Mouse (Mus musculus) liver, postnatal 0 days (tissue): ENCODE data around the gene Slc15a1. TPM values are rescaled to one million over a fixed set of nuclear protein-coding genes. Genes with fewer than 3 reads are reported as not detected.
A peak's percentile ranks its signal among the peaks of the same experiment; 100 is the strongest.

Source experiments
- ATAC-seq: fragments of 200-750 bp; cut with Nextera tagmentation; 2 replicates; pipeline ENCODE4 v1.8.0; 2017; ENCODE audit warnings: mild to moderate bottlenecking, moderate library complexity
- DNase-seq: peaks from one replicate; pipeline ENCODE4 v3.0.0-alpha.2; 2016
- H3K27ac ChIP-seq: fragments of 300-500 bp; sonication (generic); 2 replicates; pipeline ENCODE4 v1.5.1; 2014; ENCODE audit warnings: antibody characterized with exemption, moderate library complexity, mild to moderate bottlenecking, low read depth
- H3K27me3 ChIP-seq: fragments of 300-500 bp; sonication (generic); 2 replicates; pipeline ENCODE4 v1.6.1; 2014; ENCODE audit warnings: low read length, control low read depth, mixed read lengths; ENCODE audit not compliant: insufficient read depth
- H3K36me3 ChIP-seq: fragments of 300-500 bp; sonication (generic); replicated peaks from 2 replicates; pipeline ENCODE4 v1.6.1; 2014; ENCODE audit warnings: mild to moderate bottlenecking, control low read depth, low read length, moderate library complexity, mixed read lengths; ENCODE audit not compliant: insufficient read depth
- H3K4me1 ChIP-seq: fragments of 300-500 bp; sonication (generic); 2 replicates; pipeline ENCODE4 v1.6.1; 2014; ENCODE audit warnings: antibody characterized with exemption, mild to moderate bottlenecking, control low read depth; ENCODE audit not compliant: insufficient read depth
- H3K4me2 ChIP-seq: fragments of 300-500 bp; sonication (generic); 2 replicates; pipeline ENCODE4 v1.6.1; 2014; ENCODE audit warnings: low read depth, mild to moderate bottlenecking, low read length, moderate library complexity, mixed read lengths
- H3K4me3 ChIP-seq: fragments of 300-500 bp; sonication (generic); 2 replicates; pipeline ENCODE4 v1.5.1; 2014; ENCODE audit warnings: low read depth, low read length
- H3K9ac ChIP-seq: fragments of 300-500 bp; sonication (generic); replicated peaks from 2 replicates; pipeline ENCODE4 v1.6.1; 2014; ENCODE audit warnings: mild to moderate bottlenecking, moderate library complexity
- H3K9me3 ChIP-seq: fragments of 300-500 bp; sonication (generic); 2 replicates; pipeline ENCODE4 v1.6.1; 2016; ENCODE audit warnings: mild to moderate bottlenecking, control low read depth, low read length, mixed read lengths
- CTCF ChIP-seq: sonication (generic); IDR thresholded peaks from 2 replicates; pipeline ENCODE4 v1.5.1; 2016; ENCODE audit warnings: antibody characterized with exemption, low read depth
- EP300 ChIP-seq: IDR thresholded peaks from 2 replicates; pipeline ENCODE4 v1.6.1; 2016; ENCODE audit warnings: antibody characterized with exemption, low read depth, mild to moderate bottlenecking
- WGBS: fragments of 180-500 bp; shearing (Covaris S2); extraction: QIAGEN DNeasy Blood & Tissue Kit; methylation state at CpG from one replicate; pipeline ENCODE4 v1.1.7; 2014; ENCODE audit not compliant: insufficient replicate concordance; 5-methylcytosine and 5-hydroxymethylcytosine counted together
- polyA plus RNA-seq: library from polyadenylated mRNA; unstranded; fragments of >200 nt; fragmentation: Nextera tagmentation; extraction: Ambion mirVana; gene quantifications from 2 replicates; pipeline ENCODE4 v1.2.1, GENCODE M21; 2015

Slc15a1 gene
- polyA plus RNA-seq, 1 experiment from 2014 or later, result not detected

DNA sequence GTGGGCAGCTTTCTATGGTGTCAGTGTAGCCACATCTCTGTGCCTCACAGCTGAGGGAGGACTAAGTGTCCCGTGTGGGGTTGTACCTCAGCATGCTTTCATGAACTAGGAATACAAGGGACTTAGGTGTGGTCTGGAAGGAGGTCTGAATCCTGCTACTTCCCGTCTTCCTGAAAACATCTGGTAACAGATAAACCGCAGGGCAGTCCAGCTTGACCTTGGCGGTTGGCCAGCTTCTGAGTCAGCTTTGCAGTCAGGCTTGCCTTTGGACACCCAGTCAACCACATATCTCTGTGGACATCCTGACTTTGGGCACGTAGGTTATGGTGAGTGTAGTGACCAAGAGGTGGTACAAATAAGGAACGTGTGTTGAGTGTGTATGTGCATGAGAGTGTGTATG is 68.0 kb downstream of the Slc15a1 start:
- ATAC-seq (peak; percentile 89), DNase-seq (peak; percentile 88)
- TF ChIP-seq CTCF (no peak), EP300 (peak; percentile 43; the same call in 1 of the 2 replicates)

DNA sequence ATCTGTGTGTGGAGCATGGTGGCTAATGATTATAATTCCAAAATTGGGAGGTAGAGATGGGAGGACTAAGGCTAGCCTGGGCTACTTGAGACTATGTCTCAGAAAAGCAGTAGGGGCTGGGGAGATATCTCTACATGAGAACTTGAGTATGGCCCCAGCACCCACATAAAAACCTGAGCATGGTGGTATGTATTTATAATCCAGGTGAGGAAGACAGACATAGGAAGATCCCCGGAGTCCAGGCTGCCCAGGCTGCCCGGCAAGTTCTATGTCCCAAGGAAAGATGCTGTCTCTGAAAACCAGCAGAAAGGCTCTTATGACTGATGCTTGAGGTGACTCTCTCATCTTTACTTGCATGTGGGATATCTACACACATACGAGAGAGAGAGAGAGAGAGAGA is 68.6 kb downstream of the Slc15a1 start:
- H3K36me3 ChIP-seq, result no peaks in the 10 kb centered on the region

More for the DNA sequence above, 68.0 kb downstream of the Slc15a1 start:
- Histone ChIP-seq H3K4me1 (peaks cover 8% of the 10 kb centered on the region; the same call in 1 of the 2 replicates), H3K27ac (peak overlapping the region; percentile 22; the same call in 1 of the 2 replicates), H3K9me3 (no peaks in the 10 kb centered on the region), H3K4me2 (no peak overlapping the region), H3K27me3 (no peaks in the 10 kb centered on the region), H3K9ac (no peak overlapping the region), H3K36me3 (no peaks in the 10 kb centered on the region), H3K4me3 (no peak overlapping the region)
- WGBS, result 30% methylated on average over 6 of the region's 6 CpGs

DNA sequence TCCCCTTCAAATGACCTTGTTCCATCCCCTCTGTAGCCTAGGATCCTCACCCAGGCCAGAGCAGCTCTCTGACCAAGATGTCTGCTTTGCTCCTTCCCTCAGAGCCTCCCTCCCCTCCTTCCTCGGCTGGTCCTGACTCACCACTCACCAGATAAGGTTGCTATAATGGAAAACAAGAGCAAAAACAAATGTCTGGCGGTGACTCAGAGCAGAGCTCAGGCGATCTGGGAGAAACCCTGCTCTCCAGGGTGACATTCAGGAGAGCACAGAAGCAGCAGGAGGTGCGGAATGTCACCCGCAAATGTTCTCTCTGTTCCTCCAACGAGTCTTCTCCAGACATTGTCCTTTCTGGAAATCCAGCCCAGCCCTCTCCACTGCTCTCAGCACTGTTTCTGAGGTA is 69.3 kb downstream of the Slc15a1 start:
- ATAC-seq (peak; percentile 59), DNase-seq (no peak)
- Histone ChIP-seq H3K27ac (0 out of 2 replicates have a peak overlapping the region, but pooled peaks have one; percentile 48), H3K27me3 (no peaks in the 10 kb centered on the region), H3K9me3 (no peaks in the 10 kb centered on the region), H3K4me1 (peaks cover 8% of the 10 kb centered on the region; the same call in 1 of the 2 replicates), H3K4me3 (no peak overlapping the region), H3K9ac (no peak overlapping the region), H3K4me2 (no peak overlapping the region), H3K36me3 (no peaks in the 10 kb centered on the region)
- TF ChIP-seq CTCF (no peak), EP300 (no peak)
- 48% methylated on average over 6 of the region's 6 CpGs for WGBS

More for the DNA sequence above, 68.6 kb downstream of the Slc15a1 start:
- no peak for ATAC-seq
- DNase-seq, result no peak
- H3K4me3 ChIP-seq, result no peak overlapping the region
- no peaks in the 10 kb centered on the region for H3K9me3 ChIP-seq
- H3K27ac ChIP-seq, result no peak overlapping the region
- no peak overlapping the region for H3K9ac ChIP-seq
- no peaks in the 10 kb centered on the region for H3K27me3 ChIP-seq
- WGBS, result 78% methylated on average over 3 of the region's 3 CpGs
- H3K4me1 ChIP-seq, result peaks cover 8% of the 10 kb centered on the region; the same call in 1 of the 2 replicates
- no peak overlapping the region for H3K4me2 ChIP-seq
- no peak for TF ChIP-seq CTCF
- no peak for TF ChIP-seq EP300

DNA sequence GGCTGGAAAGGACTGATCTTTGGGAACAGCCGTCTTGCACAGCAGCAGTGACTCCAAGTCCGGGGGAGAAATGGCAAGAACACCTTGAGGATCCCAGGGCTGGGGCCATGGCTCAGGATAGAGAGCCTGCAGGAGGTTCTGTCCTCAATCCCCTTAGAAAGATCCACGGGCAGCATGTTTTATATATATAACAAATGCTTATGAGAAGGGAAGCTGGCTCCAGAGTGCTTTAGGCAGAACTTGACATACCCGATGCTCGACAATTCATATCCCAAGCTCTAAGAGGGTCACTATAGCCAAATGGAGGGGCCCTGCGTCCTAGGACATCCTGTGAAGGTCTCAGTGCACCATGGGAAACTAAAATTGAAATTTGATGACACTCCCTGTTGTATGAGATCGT is 73.8 kb downstream of the Slc15a1 start:
- DNase-seq (no peak), ATAC-seq (no peak)
- Histone ChIP-seq H3K4me1 (no peaks in the 10 kb centered on the region), H3K4me3 (no peak overlapping the region), H3K27me3 (no peaks in the 10 kb centered on the region), H3K36me3 (no peaks in the 10 kb centered on the region), H3K27ac (no peak overlapping the region), H3K9ac (no peak overlapping the region), H3K4me2 (no peak overlapping the region), H3K9me3 (no peaks in the 10 kb centered on the region)
- no peak for TF ChIP-seq EP300
- TF ChIP-seq CTCF, result no peak
- WGBS, result 77% methylated on average over 7 of the region's 7 CpGs

DNA sequence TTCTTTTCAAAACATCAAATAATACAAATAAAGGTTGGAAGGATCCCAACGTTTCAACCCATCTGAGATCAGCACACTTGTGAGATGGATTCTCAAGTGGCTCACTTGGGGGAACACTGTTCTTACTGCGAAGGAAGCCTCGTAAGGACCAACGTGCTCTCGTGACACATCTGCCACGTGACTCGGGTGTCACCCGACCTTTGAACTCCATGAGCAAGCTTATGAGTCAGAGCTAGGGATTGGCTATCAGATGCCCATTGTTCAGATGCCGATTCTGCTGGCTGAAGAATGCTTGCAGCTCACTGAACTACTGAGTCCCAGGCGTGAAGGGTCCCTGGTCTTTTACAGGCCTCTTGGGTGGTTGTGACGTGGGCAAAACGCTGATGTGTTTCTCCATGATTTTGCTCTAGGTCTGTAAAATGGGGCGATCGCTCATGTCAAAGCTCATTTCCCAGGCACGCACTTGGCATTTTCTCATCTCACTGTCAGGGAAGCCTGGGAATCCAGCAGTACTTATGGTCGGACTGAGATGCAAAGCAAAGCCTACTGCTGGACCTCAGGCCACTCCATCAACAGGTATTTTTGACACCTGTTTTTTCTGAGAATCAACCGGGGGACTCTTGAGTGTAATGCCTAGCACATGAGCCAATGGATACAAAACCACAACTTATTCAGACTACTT is 75.1 kb downstream of the Slc15a1 start:
- Histone ChIP-seq H3K27ac (no peak overlapping the region), H3K4me3 (no peak overlapping the region), H3K36me3 (no peaks in the 10 kb centered on the region), H3K4me2 (no peak overlapping the region), H3K9ac (no peak overlapping the region), H3K4me1 (0 out of 2 replicates have a peak, but pooled peaks cover 3% of the 10 kb centered on the region), H3K9me3 (no peaks in the 10 kb centered on the region), H3K27me3 (no peaks in the 10 kb centered on the region)
- WGBS, result 76% methylated on average over 17 of the region's 17 CpGs
- DNase-seq (no peak), ATAC-seq (no peak)
- no peak for TF ChIP-seq EP300
- no peak for TF ChIP-seq CTCF

DNA sequence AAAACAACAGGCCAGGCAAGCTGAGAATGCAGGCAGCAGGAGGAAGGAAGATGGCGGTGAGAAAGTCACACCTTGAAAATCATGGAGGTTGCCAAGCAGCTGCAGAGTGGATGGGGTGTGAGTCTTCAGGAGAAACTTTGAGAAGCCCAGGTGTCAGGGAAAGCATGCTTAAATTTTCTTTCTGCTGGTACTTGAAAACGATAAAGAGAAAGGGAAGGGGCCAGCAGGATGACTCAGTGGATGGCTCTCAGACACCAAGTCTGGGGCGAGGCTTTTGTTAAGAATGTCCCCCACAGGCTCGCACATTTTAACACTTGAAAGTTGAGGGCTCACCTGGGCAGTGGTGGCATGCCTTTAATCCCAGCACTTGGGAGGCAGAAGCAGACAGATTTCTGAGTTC is 76.9 kb downstream of the Slc15a1 start:
- Histone ChIP-seq H3K4me1 (peaks cover 11% of the 10 kb centered on the region), H3K36me3 (no peaks in the 10 kb centered on the region), H3K27me3 (no peaks in the 10 kb centered on the region), H3K4me3 (no peak overlapping the region), H3K9ac (no peak overlapping the region), H3K4me2 (no peak overlapping the region), H3K9me3 (no peaks in the 10 kb centered on the region), H3K27ac (no peak overlapping the region)
- TF ChIP-seq CTCF (no peak), EP300 (no peak)
- DNase-seq, result no peak
- ATAC-seq, result no peak
- WGBS, result 88% methylated on average over 4 of the region's 4 CpGs
